Mouse (Mus musculus): Measurements from ENCODE around the gene Capn8. TPM values are rescaled to one million over a fixed set of nuclear protein-coding genes. Genes with fewer than 3 reads are reported as not detected.

The Capn8 gene
- polyA plus RNA-seq, 1 experiment: 0.03 TPM

DNA sequence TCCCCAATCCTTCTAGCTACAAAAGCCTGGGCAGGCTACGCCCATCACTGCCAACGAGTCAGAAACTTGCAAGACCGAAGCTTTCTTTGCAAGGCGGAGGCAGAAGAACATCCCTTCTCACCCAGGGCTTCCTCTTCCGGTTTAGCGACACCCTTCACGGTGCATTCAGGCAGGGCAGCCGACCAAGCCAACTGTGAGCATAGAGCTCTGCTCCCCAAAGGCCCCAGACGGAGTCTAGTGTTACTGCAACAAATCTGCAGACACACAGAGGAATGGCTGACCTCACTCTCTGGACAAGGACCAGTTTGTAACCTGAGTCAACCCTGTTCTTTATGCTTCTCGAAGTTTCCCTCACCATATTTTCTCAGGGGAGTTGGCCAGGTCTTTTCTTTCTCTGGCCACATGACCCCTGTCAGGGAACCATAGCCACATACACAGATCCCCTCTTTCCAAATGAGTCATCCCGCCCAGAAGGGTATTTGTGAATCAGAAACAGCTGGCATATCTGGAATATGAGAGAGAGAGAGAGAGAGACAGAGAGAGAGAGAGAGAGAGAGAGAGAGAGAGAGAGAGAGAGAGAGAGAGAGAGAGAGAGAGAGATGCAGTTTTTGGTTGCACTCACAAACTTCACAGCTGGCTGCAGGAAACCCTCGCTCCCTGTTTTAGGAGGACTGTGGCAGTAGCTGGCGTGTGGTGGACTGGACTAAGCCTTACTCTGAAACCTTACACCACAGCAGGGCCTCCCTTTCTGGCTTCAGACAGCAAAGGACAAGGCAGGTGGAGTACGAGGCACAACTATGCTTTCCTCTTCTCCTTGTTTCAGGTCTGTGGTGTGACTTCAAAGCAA lies 44.5 kb upstream of the Capn8 start:
- peak; percentile 54 for DNase-seq
- no peaks in the 10 kb centered on the region for H3K27me3 ChIP-seq (replicated peaks; ENCODE audit: control insufficient read depth, insufficient read depth, low read length)
- H3K4me1 ChIP-seq (ENCODE audit: control insufficient read depth, insufficient read depth, low read length): peaks cover 3% of the 10 kb centered on the region
- peak overlapping the region; percentile 9; the same call in 1 of the 2 replicates for H3K27ac ChIP-seq (ENCODE audit: insufficient read depth, low read depth, low read length)
- WGBS: 33% methylated on average over 14 of the region's 14 CpGs
- no peak for TF ChIP-seq POLR2A (IDR thresholded peaks at IDR 0.05; ENCODE audit: low read depth, low read length)
- no peak for TF ChIP-seq CTCF (conservative IDR thresholded peaks at IDR 0.05; ENCODE audit: insufficient read depth, insufficient read length, low read depth, low read length)
- no peaks in the 10 kb centered on the region for H3K36me3 ChIP-seq (ENCODE audit: control insufficient read depth, insufficient read depth, low read length)
- H3K4me3 ChIP-seq (ENCODE audit: insufficient read depth, low read depth, low read length): no peak overlapping the region

DNA sequence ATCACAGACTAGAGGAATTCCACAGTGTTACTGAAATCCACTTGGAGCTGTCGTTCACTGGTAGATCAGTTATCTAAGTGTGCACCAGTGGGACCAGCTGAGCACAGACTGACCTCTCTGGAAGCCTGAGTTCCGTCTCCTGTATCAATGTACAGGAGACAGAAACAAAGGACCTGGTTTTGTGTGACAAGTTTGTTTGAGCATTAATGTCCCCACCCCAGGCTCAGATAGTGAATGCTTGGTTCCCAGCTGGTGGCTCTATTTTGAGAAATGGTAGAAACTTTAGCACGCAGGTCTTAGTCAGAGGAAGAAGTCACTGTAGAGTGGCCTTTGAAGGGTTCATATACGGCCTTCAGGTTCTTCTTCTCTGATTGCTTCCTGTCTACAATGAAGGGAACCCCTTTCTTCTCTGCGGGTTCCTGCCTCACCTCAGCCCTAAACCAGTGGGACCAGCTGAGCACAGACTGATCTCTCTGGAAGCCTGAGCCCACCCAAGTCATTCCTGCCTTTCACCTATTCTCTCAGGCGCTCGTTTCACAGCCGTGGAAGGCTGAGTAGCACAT lies 43.8 kb upstream of the Capn8 start:
- H3K27me3 ChIP-seq (replicated peaks; ENCODE audit: control insufficient read depth, insufficient read depth, low read length): no peaks in the 10 kb centered on the region
- WGBS: 83% methylated on average over 8 of the region's 8 CpGs
- no peaks in the 10 kb centered on the region for H3K36me3 ChIP-seq (ENCODE audit: control insufficient read depth, insufficient read depth, low read length)
- no peak for DNase-seq
- H3K27ac ChIP-seq (ENCODE audit: insufficient read depth, low read depth, low read length): peak overlapping the region; percentile 9; the same call in 1 of the 2 replicates
- H3K4me3 ChIP-seq (ENCODE audit: insufficient read depth, low read depth, low read length): no peak overlapping the region
- no peak for TF ChIP-seq POLR2A (IDR thresholded peaks at IDR 0.05; ENCODE audit: low read depth, low read length)
- H3K4me1 ChIP-seq (ENCODE audit: control insufficient read depth, insufficient read depth, low read length): peaks cover 3% of the 10 kb centered on the region; the same call in 1 of the 2 replicates

DNA sequence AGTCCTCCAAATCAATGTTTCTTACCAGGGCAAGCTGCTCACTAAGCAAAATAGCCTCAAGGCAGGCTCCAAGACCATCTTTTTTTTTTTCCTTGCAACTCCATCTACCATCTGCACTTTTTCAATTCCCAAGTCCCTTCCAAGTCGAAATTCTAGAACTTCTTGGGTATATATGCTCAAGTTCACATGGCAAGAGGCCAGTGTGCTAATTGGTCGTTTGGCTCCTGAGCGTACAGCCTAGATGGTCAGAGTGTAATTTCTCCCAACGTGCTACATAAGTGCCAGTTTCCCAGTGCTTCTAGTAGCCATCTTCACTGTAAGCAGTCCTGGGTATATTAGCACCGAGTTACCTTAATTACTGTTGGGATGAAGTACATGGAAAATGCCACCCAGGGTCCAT lies 41.8 kb upstream of the Capn8 start:
- H3K36me3 ChIP-seq (ENCODE audit: control insufficient read depth, insufficient read depth, low read length): no peaks in the 10 kb centered on the region
- no peak overlapping the region for H3K4me3 ChIP-seq (ENCODE audit: insufficient read depth, low read depth, low read length)
- DNase-seq: no peak
- TF ChIP-seq CTCF (conservative IDR thresholded peaks at IDR 0.05; ENCODE audit: insufficient read depth, insufficient read length, low read depth, low read length) (no peak), POLR2A (IDR thresholded peaks at IDR 0.05; ENCODE audit: low read depth, low read length) (no peak)
- no peaks in the 10 kb centered on the region for H3K4me1 ChIP-seq (ENCODE audit: control insufficient read depth, insufficient read depth, low read length)
- H3K27me3 ChIP-seq (replicated peaks; ENCODE audit: control insufficient read depth, insufficient read depth, low read length): no peaks in the 10 kb centered on the region
- H3K27ac ChIP-seq (ENCODE audit: insufficient read depth, low read depth, low read length): no peak overlapping the region
- 79% methylated on average over 5 of the region's 5 CpGs for WGBS

DNA sequence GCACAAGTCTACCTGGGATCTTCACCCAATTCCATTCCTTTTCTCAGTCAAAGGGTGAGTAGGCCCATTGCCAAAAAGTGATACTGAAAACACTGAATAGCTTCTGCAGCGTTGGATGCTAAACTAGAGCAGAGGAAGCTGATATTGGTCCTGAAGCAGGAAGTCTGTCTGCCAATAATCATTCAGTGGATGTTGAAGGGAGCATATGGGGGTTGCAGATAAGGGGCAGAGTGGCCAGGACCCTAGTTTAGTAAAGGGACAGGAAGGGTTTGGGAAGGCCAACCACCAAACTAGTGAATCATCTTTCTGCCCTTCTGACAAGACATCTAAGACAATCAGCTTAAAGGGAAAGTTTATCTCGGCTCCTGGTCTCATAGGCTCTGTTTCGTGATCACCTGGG lies 41.1 kb upstream of the Capn8 start:
- Histone ChIP-seq H3K4me3 (ENCODE audit: insufficient read depth, low read depth, low read length) (no peak overlapping the region), H3K36me3 (ENCODE audit: control insufficient read depth, insufficient read depth, low read length) (no peaks in the 10 kb centered on the region), H3K27me3 (replicated peaks; ENCODE audit: control insufficient read depth, insufficient read depth, low read length) (no peaks in the 10 kb centered on the region), H3K27ac (ENCODE audit: insufficient read depth, low read depth, low read length) (no peak overlapping the region), H3K4me1 (ENCODE audit: control insufficient read depth, insufficient read depth, low read length) (no peaks in the 10 kb centered on the region)
- TF ChIP-seq CTCF (conservative IDR thresholded peaks at IDR 0.05; ENCODE audit: insufficient read depth, insufficient read length, low read depth, low read length): no peak
- no peak for TF ChIP-seq POLR2A (IDR thresholded peaks at IDR 0.05; ENCODE audit: low read depth, low read length)
- DNase-seq: no peak
- 86% methylated on average over 3 of the region's 3 CpGs for WGBS

DNA sequence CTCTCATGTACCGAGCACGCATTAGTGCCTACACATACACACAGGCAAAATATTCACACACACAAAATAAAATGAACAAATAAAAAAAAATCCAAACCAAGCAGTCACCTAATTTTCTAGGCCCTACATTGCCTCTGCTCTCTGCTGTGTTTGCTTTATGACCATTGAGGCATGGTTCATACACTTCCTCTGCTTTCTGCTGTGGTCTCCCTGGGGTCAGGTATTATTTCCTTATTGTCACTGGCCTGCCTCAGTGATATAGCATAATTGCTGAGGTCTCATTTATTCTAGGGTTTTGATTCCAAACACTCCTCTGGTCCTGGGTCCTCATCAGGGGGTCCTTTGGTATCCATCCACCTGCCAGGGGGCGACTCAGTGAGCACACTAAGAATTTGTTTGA lies 39.2 kb upstream of the Capn8 start:
- Histone ChIP-seq H3K4me3 (ENCODE audit: insufficient read depth, low read depth, low read length) (no peak overlapping the region), H3K4me1 (ENCODE audit: control insufficient read depth, insufficient read depth, low read length) (no peaks in the 10 kb centered on the region), H3K27me3 (replicated peaks; ENCODE audit: control insufficient read depth, insufficient read depth, low read length) (no peaks in the 10 kb centered on the region), H3K36me3 (ENCODE audit: control insufficient read depth, insufficient read depth, low read length) (no peaks in the 10 kb centered on the region), H3K27ac (ENCODE audit: insufficient read depth, low read depth, low read length) (no peak overlapping the region)
- no peak for TF ChIP-seq CTCF (conservative IDR thresholded peaks at IDR 0.05; ENCODE audit: insufficient read depth, insufficient read length, low read depth, low read length)
- no peak for TF ChIP-seq POLR2A (IDR thresholded peaks at IDR 0.05; ENCODE audit: low read depth, low read length)
- 95% methylated on average over 3 of the region's 3 CpGs for WGBS
- no peak for DNase-seq

DNA sequence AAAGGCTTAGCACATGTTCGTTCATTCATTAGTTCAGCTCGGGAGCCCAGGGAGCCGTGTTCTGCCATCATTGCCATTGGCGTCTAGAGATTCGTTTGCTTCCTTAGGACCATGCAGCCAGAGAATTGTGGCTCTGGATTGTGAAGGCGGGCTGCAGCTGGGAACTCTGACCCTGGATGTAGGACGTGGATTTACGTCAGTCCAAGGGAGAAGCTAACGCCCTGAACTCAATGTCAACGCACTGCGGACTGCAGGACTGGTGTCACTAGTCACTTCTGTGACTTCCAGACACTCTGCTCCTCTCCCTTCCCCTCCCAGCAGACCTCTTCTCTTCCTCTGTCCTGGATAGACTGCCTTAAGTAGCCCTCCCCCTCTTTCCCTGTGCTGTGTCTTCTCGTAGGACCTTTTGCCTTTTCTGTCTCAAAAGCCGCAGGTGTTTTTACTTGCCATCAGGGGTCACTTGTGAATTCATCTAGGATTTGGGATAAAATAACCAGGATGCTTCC lies 37.5 kb upstream of the Capn8 start:
- 69% methylated on average over 13 of the region's 13 CpGs for WGBS
- Histone ChIP-seq H3K36me3 (ENCODE audit: control insufficient read depth, insufficient read depth, low read length) (no peaks in the 10 kb centered on the region), H3K27ac (ENCODE audit: insufficient read depth, low read depth, low read length) (no peak overlapping the region), H3K4me1 (ENCODE audit: control insufficient read depth, insufficient read depth, low read length) (no peaks in the 10 kb centered on the region), H3K27me3 (replicated peaks; ENCODE audit: control insufficient read depth, insufficient read depth, low read length) (no peaks in the 10 kb centered on the region), H3K4me3 (ENCODE audit: insufficient read depth, low read depth, low read length) (no peak overlapping the region)
- TF ChIP-seq POLR2A (IDR thresholded peaks at IDR 0.05; ENCODE audit: low read depth, low read length): no peak
- no peak for TF ChIP-seq CTCF (conservative IDR thresholded peaks at IDR 0.05; ENCODE audit: insufficient read depth, insufficient read length, low read depth, low read length)
- no peak for DNase-seq
